Mouse (Mus musculus): ENCODE measurements around the gene Mpg.

Mpg gene

DNA sequence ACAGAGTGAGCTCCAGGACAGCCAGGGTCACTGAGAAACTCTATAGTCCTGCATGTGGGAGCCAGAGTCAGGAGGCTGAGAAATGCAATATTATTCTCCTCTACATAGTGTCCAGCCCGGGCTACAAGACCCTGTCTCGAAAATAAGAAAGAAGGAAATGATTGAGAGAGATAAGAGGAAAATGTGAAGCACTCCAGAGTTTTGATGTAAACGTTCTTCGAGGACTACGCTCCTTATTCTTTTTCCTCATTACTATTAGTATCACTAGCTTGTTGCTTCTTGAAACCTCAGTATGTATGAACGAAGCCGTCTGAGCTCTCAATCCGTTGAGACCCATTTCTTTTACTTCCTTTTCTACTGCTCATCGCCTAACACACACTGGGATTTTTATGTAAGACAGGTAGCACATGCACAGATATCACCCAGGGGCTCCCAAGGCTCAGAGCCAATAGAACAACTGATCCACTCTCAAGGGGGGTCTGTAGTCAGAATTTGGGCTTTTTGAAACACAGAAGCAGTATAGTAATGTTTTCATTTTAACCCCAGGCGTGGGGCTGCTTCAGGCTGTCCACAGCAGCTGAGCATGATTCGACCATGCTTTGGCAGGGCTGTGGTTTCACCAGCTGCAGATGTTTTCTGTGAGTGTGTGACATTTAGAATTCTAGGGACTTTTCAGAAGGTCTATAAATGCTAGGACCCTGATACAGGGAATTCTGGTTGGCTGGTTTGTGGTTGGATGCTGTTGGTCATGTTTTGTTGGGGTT, 24.2 kb upstream of the Mpg start:
- no peak for DNase-seq (ENCODE audit: low spot score in 2 of 2)

DNA sequence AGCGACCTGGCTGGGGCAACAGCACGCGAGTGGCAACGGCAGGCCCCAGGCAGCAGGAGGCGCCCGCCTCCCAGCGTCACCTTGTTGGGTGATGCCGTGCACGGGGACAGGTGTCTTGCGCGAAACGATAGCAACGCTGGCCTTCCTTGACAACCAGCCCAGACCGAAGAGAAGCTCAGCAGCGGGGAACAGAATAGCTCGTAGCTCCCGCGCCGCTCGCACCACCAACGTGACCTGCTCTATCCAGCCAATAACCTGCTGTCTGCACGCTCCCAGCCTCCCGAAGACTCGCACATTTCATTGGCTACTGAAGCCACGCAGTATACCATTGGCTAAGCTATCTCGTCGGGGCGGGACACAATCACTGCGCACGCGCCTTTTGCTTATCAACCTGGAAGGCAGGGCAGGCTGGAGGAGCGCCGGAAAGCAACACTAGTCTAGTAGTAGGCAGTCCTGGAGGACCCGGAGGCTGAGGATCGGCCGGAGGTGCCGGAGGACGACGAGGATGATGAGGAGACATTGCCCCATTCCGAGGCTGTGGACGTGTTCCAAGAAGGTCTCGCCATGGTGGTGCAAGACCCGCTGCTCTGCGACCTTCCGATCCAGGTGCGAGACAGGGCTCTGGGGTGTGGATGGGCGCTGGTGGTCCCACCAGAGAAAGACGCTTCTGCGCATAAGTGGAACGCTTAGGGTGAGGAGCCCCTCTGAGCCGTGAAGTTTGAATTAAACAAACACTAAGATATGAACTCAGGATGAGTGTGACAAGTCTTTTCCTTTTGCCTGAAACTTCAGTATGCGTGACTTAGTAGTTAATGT, 21.0 kb upstream of the Mpg start, which contains the start of gene Snrnp25:
Gene Snrnp25, plus strand, starts transcription at position 358 of the 816 bp plus-strand sequence.
- DNase-seq (ENCODE audit: low spot score in 2 of 2), result peak; percentile 94 to 95

DNA sequence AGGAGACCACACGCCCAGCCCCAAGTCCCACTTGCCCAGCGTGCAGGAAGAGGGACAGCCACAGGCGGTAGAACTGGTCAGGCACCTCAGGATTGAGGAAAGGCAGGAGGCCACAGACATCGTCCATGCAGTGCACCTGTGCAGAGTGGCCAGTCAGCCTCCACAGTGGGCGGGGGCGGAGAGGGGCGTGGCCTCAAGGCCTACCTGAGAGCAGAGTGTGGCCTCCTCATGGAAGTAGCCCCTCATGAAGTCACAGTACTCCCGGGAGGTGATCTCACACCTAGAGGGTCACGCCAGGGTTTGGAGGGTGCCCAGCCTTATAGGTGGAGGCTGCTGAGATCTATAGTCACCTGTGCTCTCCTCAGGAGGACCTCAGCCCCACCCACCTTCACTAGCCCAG, 15.7 kb upstream of the Mpg start:
- DNase-seq (ENCODE audit: low spot score in 2 of 2), result no peak

DNA sequence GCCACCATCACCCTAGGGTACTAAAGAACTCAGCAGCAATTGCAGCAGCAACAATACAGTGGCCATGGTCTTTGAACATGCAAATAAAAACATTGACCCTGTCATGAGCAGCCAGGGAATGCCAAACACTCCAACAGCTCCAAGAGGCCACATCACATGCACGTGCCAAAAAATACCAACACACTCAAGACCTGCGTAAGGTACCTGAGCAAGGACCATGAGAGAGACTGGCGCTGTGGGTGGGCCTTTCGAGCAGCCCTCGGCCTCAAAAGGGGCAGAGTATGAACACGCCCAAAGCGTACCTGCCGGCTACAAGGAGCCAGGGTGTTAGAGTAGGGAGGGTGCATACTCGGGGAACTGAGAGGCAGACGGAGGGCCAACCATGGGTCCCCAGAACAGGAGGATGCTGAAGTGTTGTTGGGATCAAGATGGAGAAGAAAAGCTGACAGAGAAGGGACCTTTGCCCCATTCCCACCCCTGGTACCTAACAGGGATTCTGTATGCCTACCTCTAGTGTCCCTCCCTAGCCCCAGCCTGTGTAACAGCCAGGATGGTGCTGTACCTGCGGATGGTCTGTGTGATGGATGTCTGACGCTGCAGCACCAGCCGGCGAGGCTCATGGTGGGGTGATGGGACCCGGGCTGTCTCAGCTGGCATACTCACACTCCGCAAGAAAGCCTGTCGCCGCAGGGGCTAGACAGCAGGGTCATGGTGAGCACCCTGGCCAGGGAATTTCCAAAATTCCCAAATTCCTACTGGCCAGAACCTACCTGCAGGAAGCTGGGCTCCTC, 10.7 kb upstream of the Mpg start:
- DNase-seq (ENCODE audit: low spot score in 2 of 2), result no peak

DNA sequence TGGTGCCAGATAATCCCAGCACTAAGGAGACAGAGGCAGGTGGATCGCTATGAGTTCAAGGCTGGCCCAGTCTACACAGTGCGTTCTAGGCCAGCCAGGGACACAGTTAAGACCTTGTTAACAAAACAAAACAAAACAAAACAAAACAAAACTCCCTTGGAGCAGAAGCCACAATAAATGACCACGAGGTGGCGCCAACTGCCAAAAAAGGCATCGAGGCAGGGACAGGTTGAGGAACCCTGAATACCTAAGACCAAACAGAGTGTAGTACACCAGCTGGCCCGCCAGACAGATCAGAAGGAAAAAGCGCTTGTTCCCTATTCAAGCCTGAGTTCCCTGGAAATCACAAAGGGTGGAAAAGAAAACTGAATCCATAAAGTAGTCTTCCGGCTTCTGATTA, 9.5 kb upstream of the Mpg start:
- DNase-seq (ENCODE audit: low spot score in 2 of 2), result no peak

DNA sequence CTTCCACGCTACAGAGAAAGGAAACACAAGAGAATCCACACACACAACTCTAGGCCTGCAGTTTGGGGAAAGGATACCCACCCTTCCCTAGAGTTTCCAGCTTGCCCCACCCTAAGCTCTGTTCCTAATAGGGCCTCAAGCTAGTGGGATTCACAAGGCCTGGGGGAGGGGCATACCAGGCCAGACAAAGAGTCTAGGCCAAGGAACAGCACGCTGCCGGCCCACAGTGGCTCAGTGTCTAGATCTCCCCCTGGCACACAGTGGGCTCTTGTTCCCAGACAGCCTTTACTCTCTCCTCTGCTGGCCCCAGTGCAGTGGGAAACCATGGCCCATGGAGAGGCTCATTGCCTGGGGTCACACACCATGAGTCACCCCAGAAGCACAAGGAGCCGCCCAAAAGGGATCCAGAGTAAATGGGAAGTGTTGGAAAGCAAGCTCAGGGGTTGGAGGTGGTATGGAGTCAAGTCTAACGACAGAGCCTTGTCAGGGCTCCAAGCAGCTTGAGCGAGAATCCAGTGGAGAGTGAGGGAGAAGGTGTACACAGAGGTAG, 7.7 kb upstream of the Mpg start:
- no peak for DNase-seq (ENCODE audit: low spot score in 2 of 2)

DNA sequence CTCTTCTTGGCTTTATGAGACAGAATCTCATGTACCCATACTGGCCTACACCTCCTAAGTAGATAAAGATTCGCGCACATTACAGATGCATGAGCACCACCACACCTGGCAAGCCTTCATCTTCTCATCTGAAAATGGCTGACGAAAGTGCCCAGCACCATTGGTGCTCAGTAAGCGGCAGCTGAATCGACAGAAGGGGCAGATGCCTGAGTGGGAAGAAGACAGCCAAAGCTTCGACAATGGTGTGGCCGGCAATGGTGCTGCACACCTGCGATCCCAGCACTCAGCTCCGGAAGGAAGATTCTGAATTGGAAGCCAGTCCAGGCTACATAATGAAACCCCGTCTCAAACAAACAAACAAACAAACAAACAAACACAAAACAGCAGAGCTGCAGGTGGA, 7.0 kb upstream of the Mpg start:
- no peak for DNase-seq (ENCODE audit: low spot score in 2 of 2)

DNA sequence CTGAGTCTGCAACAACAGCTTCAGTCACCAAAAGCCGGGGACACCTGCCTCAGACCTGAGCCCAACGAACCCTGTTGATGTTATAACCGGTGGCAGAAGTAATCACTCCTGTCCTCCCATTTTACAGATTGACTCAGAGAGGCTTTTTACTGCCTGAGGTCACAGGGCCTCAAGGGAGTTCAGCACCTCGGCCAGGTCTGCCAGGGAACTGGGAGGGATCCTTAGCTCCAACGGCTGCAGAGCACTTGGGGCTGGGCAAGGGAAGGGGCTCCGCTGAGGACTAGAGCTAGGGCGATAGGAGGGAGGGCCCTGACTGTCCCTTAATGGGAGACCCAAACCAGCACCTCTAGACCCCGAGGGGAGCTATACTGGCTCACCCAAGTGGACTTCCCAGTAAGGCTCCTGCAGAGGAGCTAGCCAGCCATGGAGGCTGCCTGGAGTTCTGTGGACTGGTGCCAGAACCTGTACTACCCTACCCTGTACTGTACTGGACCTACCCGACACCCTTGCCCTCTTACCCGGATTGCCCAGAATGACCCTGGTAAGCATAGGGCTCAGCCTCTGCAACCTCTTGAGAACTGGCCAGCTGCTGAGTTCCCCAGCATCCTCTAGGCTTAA, 5.6 kb upstream of the Mpg start:
- no peak for DNase-seq (ENCODE audit: low spot score in 2 of 2)

DNA sequence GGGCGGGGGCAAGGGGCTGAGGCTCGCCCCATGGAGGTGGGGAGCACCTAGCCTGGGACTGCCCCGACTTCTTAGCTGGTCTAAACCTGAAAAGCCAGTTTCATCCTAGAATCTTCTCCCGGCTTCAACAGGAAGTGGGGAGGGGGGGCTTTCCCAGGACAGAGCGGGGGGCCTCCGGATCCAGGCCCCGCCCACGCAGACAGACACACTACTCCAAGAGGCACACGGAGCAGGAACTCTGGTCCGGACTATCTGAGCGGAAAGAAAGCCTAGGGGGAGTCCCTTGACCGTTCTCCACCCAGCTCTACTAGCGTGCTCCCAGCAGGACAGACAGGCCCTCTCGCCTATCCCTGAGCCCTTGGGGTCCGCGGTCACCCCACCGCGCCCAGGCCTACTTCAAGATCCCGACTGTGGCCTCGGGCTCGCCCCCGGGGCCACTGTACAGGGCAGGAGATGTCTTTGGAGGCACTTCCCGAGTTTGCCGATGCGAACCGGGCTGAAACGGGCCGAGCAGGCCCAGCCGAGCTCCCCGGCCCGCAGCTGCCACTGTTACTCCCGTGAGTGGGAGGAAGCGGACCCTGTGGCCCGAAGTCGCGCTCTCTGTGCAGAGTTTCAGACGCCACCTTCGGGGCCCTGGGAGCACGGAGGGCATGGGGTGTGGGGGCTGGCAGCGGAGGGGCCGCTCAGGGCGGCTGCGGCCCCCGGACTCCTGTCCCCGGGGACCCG, 4.9 kb upstream of the Mpg start:
- DNase-seq (ENCODE audit: low spot score in 2 of 2), result no peak

DNA sequence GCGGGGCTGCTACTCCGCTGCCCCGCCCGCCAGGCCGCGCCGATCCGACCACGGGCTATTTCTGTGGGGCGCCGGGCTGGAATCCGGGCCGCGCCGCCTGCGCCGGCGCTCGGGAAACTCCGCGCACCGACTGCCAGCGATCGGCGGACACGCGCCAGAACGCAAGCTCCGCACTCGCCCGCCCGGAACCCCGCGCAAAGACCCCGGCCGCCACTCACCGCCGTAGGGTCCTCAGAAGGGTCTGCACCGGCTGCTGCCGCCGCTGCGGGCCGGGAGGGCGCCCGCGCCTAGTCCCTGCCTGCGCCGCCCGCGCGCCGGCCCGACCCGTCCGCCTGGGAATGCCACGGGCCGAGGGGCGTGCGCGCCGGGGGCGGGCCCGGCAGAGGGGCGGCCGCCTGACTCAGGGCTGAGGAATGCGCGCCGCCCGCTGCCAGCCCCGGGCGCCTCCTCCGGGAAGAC, 4.3 kb upstream of the Mpg start, which contains the start of gene Rhbdf1:
Gene Rhbdf1, minus strand, starts transcription at position 350 of the 459 bp plus-strand sequence.
- no peak for DNase-seq (ENCODE audit: low spot score in 2 of 2)

DNA sequence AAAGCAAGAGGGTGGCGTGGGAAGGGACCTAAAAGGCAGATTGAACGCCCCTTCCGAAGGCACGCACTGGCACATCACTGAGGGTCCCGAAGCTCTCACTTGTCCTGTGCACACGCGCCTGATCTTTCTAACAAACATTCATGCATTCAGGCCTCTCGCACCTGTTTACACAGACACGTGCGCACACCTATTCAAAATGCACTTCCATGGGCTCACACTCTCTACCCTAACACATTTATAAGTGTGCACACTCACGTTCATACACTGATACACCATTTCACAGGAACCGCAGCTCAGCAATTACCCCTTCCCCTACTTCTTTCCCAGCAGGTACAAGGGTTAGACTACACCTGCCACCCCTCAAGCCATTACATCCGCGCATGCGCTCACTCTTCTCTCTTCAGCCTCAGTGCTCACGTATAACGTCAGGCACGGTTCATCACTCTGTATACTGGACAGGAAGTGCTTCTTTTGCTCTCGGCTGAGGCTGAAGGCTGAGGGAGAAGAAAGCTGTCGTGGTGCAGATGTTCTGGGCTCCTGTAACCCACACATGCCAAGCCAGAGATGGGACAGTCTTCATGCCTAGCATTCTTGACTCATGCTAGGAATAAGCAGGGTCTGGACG, 3.6 kb upstream of the Mpg start:
- DNase-seq (ENCODE audit: low spot score in 2 of 2), result no peak

DNA sequence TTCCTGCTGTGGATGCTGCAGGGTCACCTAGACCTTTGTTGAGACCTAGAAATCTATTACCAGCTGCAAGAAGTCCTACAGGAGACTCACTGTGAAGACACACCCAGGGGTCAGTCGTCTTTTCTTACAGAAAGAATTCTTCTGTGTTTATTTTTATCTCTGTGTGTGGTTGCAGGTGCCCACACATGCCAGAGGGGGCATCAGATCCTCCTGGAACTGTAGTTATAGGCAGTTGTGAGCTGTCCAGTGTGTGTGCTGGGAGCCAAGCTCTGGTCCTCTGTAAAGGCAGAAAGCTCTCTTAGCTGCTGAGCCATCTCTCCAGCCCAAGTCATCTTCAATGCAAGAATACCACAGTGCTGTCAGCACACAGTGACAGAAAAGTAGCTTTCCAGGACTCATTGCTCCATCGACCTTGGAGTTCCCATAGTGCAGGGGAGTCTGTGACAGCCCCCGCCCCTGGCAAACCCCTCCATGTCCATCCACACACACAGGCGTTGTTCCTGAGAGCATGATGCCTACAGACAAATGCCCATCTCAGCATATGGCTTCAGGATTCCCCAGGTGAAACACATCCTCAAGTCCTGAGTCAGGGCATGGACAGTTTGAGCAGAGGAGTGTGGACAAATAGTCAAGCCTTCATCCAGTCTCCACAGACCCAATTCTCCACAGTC, 2.9 kb upstream of the Mpg start:
- DNase-seq (ENCODE audit: low spot score in 2 of 2), result no peak

DNA sequence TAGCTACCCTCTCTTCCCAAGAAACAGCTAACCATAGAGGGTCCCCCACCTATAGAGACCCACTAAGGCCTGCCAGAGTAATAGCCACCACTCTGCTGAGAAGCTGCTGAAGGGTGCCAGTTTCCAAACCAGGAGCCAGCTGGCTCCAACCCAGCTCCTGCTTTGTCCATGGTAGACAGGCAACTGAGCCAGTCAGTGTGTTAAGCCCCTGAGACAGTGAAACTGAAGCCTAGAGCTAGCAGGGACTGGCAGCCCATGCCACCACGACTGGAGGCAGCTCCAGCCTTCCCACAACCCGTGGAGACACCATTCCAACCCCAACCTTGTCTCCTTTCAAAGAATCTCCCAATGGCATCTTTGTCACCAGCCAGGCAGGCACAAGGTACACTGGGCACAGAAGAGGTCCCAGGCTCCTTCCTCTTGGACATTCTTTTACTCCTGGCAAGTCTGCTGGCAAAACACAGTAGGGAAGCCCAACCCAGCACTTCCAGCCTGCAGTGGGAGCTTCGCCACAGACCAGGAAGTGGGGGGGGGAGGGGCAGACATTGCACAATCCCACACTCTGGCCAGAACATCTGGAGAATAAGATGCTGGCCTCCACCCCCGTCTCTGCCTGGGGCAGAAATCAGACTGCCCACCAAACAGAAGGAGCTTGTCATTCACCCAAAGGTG, 1.7 kb upstream of the Mpg start:
- DNase-seq (ENCODE audit: low spot score in 2 of 2), result no peak

DNA sequence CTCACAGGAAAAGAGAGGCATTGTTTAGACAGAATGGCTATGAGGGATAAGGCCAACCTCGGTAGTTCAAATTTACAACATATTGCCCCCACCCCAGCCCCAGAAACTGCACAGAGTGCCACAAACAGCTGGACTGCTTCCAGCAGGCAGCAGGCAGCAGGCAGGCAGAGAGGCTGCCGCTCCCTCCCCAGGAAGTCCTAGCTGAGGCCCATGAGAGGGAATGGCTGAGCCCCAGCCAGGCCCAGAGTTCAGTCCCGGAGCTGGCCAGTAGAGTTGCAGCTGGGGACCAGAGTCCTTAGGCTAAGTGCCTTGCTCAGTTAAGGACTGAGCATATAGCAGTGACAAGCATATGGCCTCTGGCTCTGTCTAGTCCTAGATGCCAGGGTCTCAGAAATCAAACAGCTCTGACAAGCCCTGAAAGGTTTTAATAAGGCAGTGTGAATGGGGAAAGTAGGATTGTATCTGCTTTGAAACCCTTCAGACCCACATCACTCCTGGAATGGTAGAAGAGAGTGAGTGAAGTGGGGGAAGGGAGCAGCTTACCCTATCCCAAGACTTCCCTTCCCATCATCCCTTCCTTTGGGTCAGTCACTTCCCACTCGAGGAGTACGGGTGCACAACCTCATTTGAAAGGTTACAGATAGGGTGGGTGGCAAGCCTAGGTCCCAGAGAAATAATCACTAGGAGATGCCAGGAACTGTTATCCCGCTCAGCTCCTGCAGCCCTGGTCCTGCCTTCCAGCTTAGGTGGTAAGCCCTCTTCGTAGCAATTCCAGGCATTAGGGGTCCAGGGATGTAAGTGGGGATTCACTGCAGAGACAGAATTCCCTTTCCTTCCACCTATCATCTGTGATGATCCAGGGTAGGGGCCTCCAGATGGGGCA, 842 bp upstream of the Mpg start:
- no peak for DNase-seq (ENCODE audit: low spot score in 2 of 2)

DNA sequence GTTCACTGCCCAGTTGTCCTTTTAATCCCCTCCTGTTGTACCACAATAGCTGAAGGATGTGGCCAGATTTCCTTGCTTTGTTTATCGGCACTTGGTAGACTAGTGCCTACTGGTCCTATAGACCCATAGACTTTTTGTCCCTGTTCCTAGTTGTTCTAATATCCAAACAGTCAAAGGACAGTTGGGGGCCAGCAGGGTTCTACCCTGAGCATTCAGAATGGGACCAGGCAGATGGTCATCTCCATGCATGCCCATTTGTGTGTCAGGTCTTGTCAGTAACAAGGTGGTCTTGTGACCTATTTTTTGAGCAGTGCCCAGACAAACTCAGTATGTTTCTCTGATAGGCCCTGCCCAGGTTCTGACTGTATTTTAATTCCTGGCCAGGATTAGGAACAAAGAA, 736 bp downstream of the Mpg start:
- DNase-seq (ENCODE audit: low spot score in 2 of 2), result no peak

DNA sequence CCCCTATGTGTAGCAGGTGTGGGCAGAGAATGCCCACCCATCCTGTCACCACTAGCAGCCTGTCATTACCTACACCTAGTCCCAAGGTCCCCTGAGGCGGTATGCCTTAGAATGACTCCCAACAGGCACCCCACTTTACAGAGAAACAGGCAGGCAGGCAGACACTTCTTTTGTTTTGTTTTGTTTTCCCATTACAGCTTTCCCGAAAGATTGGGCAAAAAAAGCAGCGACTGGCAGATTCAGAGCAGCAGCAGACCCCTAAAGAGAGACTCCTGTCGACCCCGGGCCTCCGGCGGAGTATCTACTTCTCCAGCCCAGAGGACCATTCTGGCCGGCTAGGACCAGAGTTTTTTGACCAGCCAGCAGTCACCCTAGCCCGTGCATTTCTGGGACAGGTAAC, 1.2 kb downstream of the Mpg start:
- no peak for DNase-seq (ENCODE audit: low spot score in 2 of 2)

DNA sequence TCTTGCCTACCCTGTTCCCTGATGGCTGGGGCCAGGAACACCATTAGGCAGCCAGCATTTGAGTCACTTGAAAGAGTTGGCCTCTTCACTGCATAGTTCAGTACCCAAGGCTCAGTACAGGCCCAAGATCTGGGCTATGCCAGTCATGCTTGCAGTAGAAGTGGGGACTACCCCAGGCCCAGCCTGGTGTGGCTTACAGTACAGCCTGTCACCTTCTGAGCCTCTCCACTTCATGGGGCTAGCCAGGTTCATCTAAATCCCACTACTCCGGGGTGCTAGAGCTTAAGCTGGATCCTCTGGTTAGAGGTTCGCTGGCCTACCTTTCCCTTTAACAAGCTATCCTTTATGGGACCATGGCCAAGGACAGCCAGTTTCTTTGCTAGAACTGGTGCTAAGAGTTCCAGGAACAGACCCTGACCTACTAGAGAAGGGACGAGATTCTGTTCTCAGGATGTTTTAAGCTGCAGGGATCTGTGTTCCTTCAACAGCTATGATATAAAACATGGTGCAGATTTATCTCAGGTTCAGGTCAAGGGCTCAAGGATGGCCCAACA, 2.1 kb downstream of the Mpg start:
- DNase-seq (ENCODE audit: low spot score in 2 of 2), result no peak

DNA sequence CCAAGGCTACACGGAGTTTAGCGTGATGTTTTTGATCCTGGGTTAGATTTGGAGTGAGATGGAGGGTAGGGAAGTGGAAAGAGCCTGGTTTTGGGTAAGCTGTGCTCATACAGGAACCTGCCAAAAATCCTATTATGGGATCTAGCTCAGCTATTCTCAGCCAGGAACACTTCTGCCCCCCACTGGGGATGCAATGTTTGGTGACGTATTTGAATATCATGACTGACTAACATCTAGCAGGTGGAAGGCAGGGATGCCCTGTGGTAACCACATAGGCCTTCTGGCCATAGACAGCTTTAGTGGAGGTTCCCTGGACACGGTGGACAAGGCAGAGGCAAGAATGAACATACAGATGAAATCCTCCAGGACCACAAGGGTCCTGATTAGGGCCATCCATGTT, 3.9 kb downstream of the Mpg start:
- DNase-seq (ENCODE audit: low spot score in 2 of 2), result no peak
